Mouse (Mus musculus) ES-Bruce4 (cell line): ENCODE measurements around the gene Adk.

Experiments used
- CTCF ChIP-seq: IDR thresholded peaks from one replicate; pipeline ENCODE4 v1.8.1; 2011; ENCODE audit warnings: low read depth, low read length
- EP300 ChIP-seq: IDR thresholded peaks from 2 replicates; pipeline ENCODE4 v1.6.1; 2011; ENCODE audit warnings: low read depth, low read length; ENCODE audit not compliant: insufficient read depth
- POLR2A ChIP-seq: IDR thresholded peaks from one replicate; pipeline ENCODE4 v1.8.1; 2011; ENCODE audit warnings: low read length; ENCODE audit not compliant: insufficient read depth

- TF ChIP-seq CTCF (no peak), POLR2A (no peak), EP300 (no peak)
Measured at GRCm38 (mm10) chr14:21418332-21418731, 366.0 kb downstream of the Adk start.
